Mouse (Mus musculus): ENCODE results near the gene Thy1.

DNA sequence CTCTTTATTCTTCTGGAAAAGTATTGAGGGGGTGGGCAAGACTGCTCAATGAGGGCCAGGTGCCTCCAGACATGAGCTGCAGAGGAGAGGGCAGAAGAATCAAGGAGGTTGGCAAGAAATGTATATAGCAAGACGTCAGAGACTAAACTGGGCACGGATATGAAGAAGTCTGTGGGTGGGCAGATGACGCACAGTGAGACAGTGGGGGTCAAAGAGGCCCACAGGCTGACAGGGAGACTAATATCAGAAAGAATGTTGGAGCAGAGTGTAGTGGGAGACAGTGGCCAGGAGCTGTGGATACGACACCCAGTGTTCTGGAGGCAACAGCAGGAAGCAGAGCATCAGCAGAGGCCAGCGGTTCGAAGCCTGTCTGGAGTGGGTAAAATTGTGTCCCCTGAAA lies 15.4 kb downstream of the Thy1 start:
- TF ChIP-seq CTCF (IDR thresholded peaks at IDR 0.05; ENCODE audit: control insufficient read depth, insufficient read depth, low read length) = no peak
- TF ChIP-seq POLR2A (IDR thresholded peaks at IDR 0.05; ENCODE audit: borderline replicate concordance, control insufficient read depth, low read depth, low read length) = no peak
